Mouse (Mus musculus) erythroblast, embryonic 14.5 days (primary cell): Measurements from ENCODE around the gene Macrod2.

ENCODE experiments used
- GATA1 ChIP-seq: IDR thresholded peaks from 2 replicates; pipeline ENCODE4 v1.6.1; 2012; ENCODE audit warnings: low read length, inconsistent platforms, mixed read lengths
- TAL1 ChIP-seq: IDR thresholded peaks from 3 replicates; pipeline ENCODE4 v1.6.1; 2012; ENCODE audit warnings: low read length, inconsistent platforms, mixed read lengths

- TF ChIP-seq GATA1 (no peak), TAL1 (no peak)
Observed at GRCm38 (mm10) chr2:141194476-141194875, 799.4 kb downstream of the Macrod2 start.
